Mouse (Mus musculus): ENCODE measurements at regions not wholly inside any gene's neighbourhood (a gene's known extent, or its start where the extent isn't known, plus 50 kb on each side); places are given as distances from the start of the nearest gene placed in this dataset.

DNA sequence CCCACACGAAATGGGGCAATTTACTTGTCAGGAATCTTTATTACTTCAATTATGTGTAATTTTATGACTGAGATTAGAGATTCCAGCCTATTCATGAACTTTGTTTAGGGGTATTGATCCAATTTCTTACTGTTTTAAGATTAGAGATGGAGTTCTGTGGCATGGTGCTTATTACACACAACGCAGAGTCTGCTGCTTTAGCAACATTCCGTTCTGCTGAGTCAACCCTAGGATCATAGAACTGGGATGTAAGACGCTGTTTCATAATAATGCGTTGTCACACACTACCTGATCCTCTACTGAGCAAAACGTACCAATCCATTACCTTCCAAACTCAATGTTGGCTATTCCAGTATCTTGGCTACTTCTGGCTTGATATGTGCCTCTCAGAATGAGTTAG is 121.9 kb upstream of the Gm21876 start:
- TF ChIP-seq CTCF (IDR thresholded peaks at IDR 0.05; ENCODE audit: low read depth) (no peak), EP300 (optimal IDR thresholded peaks at IDR 0.05) (no peak)

All from stomach, postnatal 0 days (tissue).